23 mouse cellular contexts compared by ENCODE assay signal in genomic region chr1:127422565-127422964, GRCm38 (mm10).
DNase-seq lines count a peak whose midpoint lies in the region; ATAC-seq and TF ChIP-seq lines count a peak whose summit lies in the region.
"Had no signal": no experiment of that assay in that cellular context is flagged by ENCODE, and none has a peak within 500 bp of the region (broad histone marks: within the 10 kb centered on the region; RNA-seq: fewer than 3 reads in every experiment).

No protein-coding gene starts in this region.

- no peaks in the 10 kb centered on the region for H3K27me3 ChIP-seq in cerebellum, adult 2 months (ENCODE audit: control insufficient read depth, insufficient read depth, low read length)
- H3K27me3 ChIP-seq: embryonic facial prominence, embryonic 12.5 days; heart, embryonic 15.5 days; limb, embryonic 15.5 days; lung, embryonic 15.5 days had no signal

- H3K4me1 ChIP-seq in cerebellum, adult 2 months (ENCODE audit: control insufficient read depth, insufficient read depth, low read length), result no peaks in the 10 kb centered on the region; the same call in none of the 2 replicates

- no peak overlapping the region for H3K4me3 ChIP-seq in cerebellum, adult 2 months (replicated peaks; ENCODE audit: insufficient read depth, low read depth, low read length)
- H3K4me3 ChIP-seq: embryonic facial prominence, embryonic 12.5 days; heart, embryonic 15.5 days; layer of hippocampus, adult 2 months; limb, embryonic 15.5 days; lung, embryonic 15.5 days had no signal

- ATAC-seq in cerebellum, adult (ENCODE audit: insufficient number of reproducible peaks, low FRiP score, low TSS enrichment), result no peak
- ATAC-seq: CD4-positive, CD25-positive, alpha-beta regulatory T cell, adult 4 months had no signal

- no peak overlapping the region for H3K27ac ChIP-seq in cerebellum, adult 2 months (ENCODE audit: insufficient read depth, low read length)
- H3K27ac ChIP-seq: embryonic facial prominence, embryonic 12.5 days; heart, embryonic 15.5 days; hindbrain, embryonic 14.5 days; layer of hippocampus, adult 2 months; limb, embryonic 15.5 days; liver, embryonic 14.5 days; lung, embryonic 15.5 days had no signal

- 31% methylated on average over 4 of the region's 4 CpGs for WGBS in cerebellum, adult 2 months

- no peak for TF ChIP-seq POLR2A in cerebellum, adult 2 months (IDR thresholded peaks at IDR 0.05; ENCODE audit: borderline replicate concordance, insufficient read depth, low read length)

- DNase-seq in cerebellum, adult 11-12 months, result peak; percentile 20
- DNase-seq in layer of hippocampus, adult 9-11 months, result peak; percentile 23
- DNase-seq in layer of hippocampus, adult 18-20 months (ENCODE audit: low spot score in 2 of 2), result no peak
- DNase-seq in cerebellum, adult 2 months, result peak; percentile 33 to 54
- peak; percentile 33 to 46 for DNase-seq in cerebellum, postnatal 36 days
- no peak for DNase-seq in adrenal gland, postnatal 4 days (ENCODE audit: low spot score in 2 of 2)
- no peak for DNase-seq in urinary bladder, postnatal 10 days (ENCODE audit: low spot score)
- DNase-seq: adrenal gland, postnatal 36 days; heart, postnatal 36 days; kidney, adult 8-10 months; kidney, postnatal 14 days; layer of hippocampus, postnatal 36 days; lung, postnatal 4 days; midbrain, embryonic 14.5 days had no signal

- TF ChIP-seq CTCF in cerebellum, adult 2 months (IDR thresholded peaks at IDR 0.05; ENCODE audit: borderline replicate concordance, insufficient read depth, low read depth, low read length), result no peak

Comparison
In these comparisons a context has a peak if more than half of its experiments do, and no peak if none do; other contexts are left out.
1. DNase-seq: peak in cerebellum, adult 11-12 months (single experiment), layer of hippocampus, adult 9-11 months (single experiment), cerebellum, adult 2 months (2 of 2) and cerebellum, postnatal 36 days (2 of 2); none in layer of hippocampus, adult 18-20 months (0 of 2), adrenal gland, postnatal 4 days (0 of 2) and urinary bladder, postnatal 10 days (single experiment).